Mouse (Mus musculus): Measurements from ENCODE around the gene Mgat4b.

Mgat4b gene

GRCm38 (mm10) chr11:50225611-50226378, 15.1 kb downstream of the Mgat4b start:
- peak; percentile 48 for DNase-seq (ENCODE audit: low spot score)

GRCm38 (mm10) chr11:50226406-50226805, 15.7 kb downstream of the Mgat4b start:
- no peak for DNase-seq (ENCODE audit: low spot score)

- DNase-seq (ENCODE audit: low spot score): no peak
These were observed 16.5 kb downstream of the Mgat4b start for GRCm38 (mm10) chr11:50227226-50227625.

GRCm38 (mm10) chr11:50227736-50228135, 17.0 kb downstream of the Mgat4b start:
- DNase-seq (ENCODE audit: low spot score): no peak

GRCm38 (mm10) chr11:50228772-50229171, 18.1 kb downstream of the Mgat4b start:
- peak; percentile 34 for DNase-seq (ENCODE audit: low spot score)

- DNase-seq (ENCODE audit: low spot score): no peak
These were observed 18.7 kb downstream of the Mgat4b start for GRCm38 (mm10) chr11:50229252-50229910.

- peak; percentile 25 for DNase-seq (ENCODE audit: low spot score)
These were observed 20.0 kb downstream of the Mgat4b start for GRCm38 (mm10) chr11:50230481-50231304.

GRCm38 (mm10) chr11:50231411-50231810, 20.7 kb downstream of the Mgat4b start:
- peak; percentile 68 for DNase-seq (ENCODE audit: low spot score)

- no peak for DNase-seq (ENCODE audit: low spot score)
These were observed 22.3 kb downstream of the Mgat4b start for GRCm38 (mm10) chr11:50233022-50233421.

GRCm38 (mm10) chr11:50233993-50234392, 23.3 kb downstream of the Mgat4b start:
- DNase-seq (ENCODE audit: low spot score): no peak

GRCm38 (mm10) chr11:50234606-50235005, 23.9 kb downstream of the Mgat4b start:
- no peak for DNase-seq (ENCODE audit: low spot score)

GRCm38 (mm10) chr11:50236540-50236936, 25.8 kb downstream of the Mgat4b start:
- peak; percentile 90 for DNase-seq (ENCODE audit: low spot score)

- peak; percentile 29 for DNase-seq (ENCODE audit: low spot score)
These were observed 26.5 kb downstream of the Mgat4b start for GRCm38 (mm10) chr11:50236937-50237835.

- no peak for DNase-seq (ENCODE audit: low spot score)
These were observed 27.6 kb downstream of the Mgat4b start, which contains the start of gene Ltc4s for GRCm38 (mm10) chr11:50238324-50238723. Gene Ltc4s (minus strand): TSS chr11:50238616.

GRCm38 (mm10) chr11:50238821-50239791, 28.4 kb downstream of the Mgat4b start:
- DNase-seq (ENCODE audit: low spot score): no peak

- DNase-seq (ENCODE audit: low spot score): no peak
These were observed 29.7 kb downstream of the Mgat4b start for GRCm38 (mm10) chr11:50240235-50240911.

- DNase-seq (ENCODE audit: low spot score): no peak
These were observed 33.2 kb downstream of the Mgat4b start for GRCm38 (mm10) chr11:50243926-50244325.

GRCm38 (mm10) chr11:50245269-50245668, 34.6 kb downstream of the Mgat4b start:
- DNase-seq (ENCODE audit: low spot score): no peak

GRCm38 (mm10) chr11:50248473-50249171, 37.9 kb downstream of the Mgat4b start:
- DNase-seq (ENCODE audit: low spot score): no peak

Data from urinary bladder, postnatal 14 days (tissue).